In the genomic region with DNA sequence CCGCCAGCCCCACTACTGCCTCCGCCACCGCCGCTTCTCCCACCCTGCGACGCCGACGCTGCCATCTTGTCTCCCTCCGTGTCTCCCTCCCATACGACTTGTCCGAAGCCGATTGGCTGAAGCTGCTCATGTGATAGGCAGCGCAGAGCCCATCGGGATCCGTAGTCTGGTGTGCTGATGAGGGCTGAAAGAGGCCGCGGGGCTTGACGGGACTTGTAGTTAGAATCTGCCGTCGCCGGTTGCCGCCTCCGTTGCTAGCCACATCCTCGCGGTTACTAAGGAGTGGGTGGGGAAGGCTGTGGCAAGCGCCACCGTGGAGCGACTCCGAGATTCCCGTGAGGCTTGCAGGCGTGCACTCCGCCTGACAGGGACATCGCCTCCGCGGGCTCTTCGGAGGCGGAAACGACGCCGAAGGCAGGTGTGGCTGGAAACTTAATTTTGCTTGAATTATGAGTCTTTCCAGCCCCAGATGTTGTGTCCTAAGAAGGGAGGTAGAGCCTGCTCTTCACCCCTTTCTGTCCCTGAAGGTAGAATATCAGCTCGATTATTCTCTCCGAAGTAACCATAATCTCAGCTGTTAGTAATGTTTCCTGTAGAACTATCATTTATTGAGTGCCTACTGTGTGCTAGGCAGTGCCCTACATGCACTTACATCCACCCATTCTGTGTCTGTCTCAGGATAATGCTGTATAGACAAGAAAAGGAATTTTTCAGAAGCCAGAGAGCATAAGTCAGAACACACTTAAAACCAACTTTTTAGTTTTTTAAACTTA, we compare ENCODE assay signal across 8 mouse cellular contexts. TPM values are rescaled to one million over a fixed set of nuclear protein-coding genes. Genes with fewer than 3 reads are reported as not detected.
DNase-seq lines count a peak whose midpoint lies in the region; ATAC-seq and TF ChIP-seq lines count a peak whose summit lies in the region.

Gene Xrra1 (plus strand): TSS at position 304 of the 773 bp plus-strand sequence.

- peak within 1 kb of the TSS; percentile 54 for H3K4me2 ChIP-seq in embryonic facial prominence, embryonic 15.5 days (replicated peaks)
- peak within 1 kb of the TSS; percentile 90 for H3K4me2 ChIP-seq in limb, embryonic 14.5 days (replicated peaks; ENCODE audit: low read depth, low read length, severe bottlenecking)
- H3K4me2 ChIP-seq in midbrain, postnatal 0 days (ENCODE audit: low read depth, low read length, poor library complexity, severe bottlenecking) = peak within 1 kb of the TSS; percentile 76

- ATAC-seq in embryonic facial prominence, embryonic 15.5 days (ENCODE audit: insufficient number of reproducible peaks, low FRiP score, low TSS enrichment, low read depth) = peak; percentile 98
- ATAC-seq in limb, embryonic 14.5 days (ENCODE audit: low FRiP score, low read depth) = peak; percentile 99
- peak; percentile 98 for ATAC-seq in midbrain, postnatal 0 days (ENCODE audit: low FRiP score)

- H3K4me1 ChIP-seq in bone marrow, adult 2 months (ENCODE audit: control insufficient read depth, insufficient read depth, low read length) = peaks cover 6% of the 10 kb centered on the region
- peaks cover 14% of the 10 kb centered on the region for H3K4me1 ChIP-seq in embryonic facial prominence, embryonic 15.5 days
- peaks cover 13% of the 10 kb centered on the region for H3K4me1 ChIP-seq in limb, embryonic 14.5 days (ENCODE audit: control insufficient read depth, insufficient read depth, low read length)
- H3K4me1 ChIP-seq in midbrain, postnatal 0 days (ENCODE audit: insufficient read depth, low read length) = peaks cover 8% of the 10 kb centered on the region; the same call in 1 of the 2 replicates

- H3K27ac ChIP-seq in bone marrow, adult 2 months (ENCODE audit: control insufficient read depth, insufficient read depth, low read depth, low read length, poor library complexity) = peak within 1 kb of the TSS; percentile 35; the same call in 1 of the 2 replicates
- peak within 1 kb of the TSS; percentile 83 for H3K27ac ChIP-seq in embryonic facial prominence, embryonic 15.5 days (replicated peaks)
- peak within 1 kb of the TSS; percentile 59 for H3K27ac ChIP-seq in limb, embryonic 14.5 days (replicated peaks; ENCODE audit: low read depth, low read length)
- peak within 1 kb of the TSS; percentile 70 for H3K27ac ChIP-seq in midbrain, postnatal 0 days (ENCODE audit: low read depth, low read length)

- no peaks in the 10 kb centered on the region for H3K9me3 ChIP-seq in embryonic facial prominence, embryonic 15.5 days (replicated peaks)
- H3K9me3 ChIP-seq in limb, embryonic 14.5 days (ENCODE audit: control insufficient read depth, low read length) = no peaks in the 10 kb centered on the region
- no peaks in the 10 kb centered on the region for H3K9me3 ChIP-seq in midbrain, postnatal 0 days (ENCODE audit: low read length)

- DNase-seq in 416B (ENCODE audit: low read depth) = peak; percentile 99
- DNase-seq in heart, adult 8-10 months (ENCODE audit: low spot score) = peak; percentile 97
- DNase-seq in kidney, adult 9 months = peak; percentile 98
- peak; percentile 99 for DNase-seq in limb, embryonic 14.5 days (ENCODE audit: low spot score)
- peak; percentile 100 for DNase-seq in midbrain, postnatal 0 days (ENCODE audit: low spot score)
- peak; percentile 87 to 91 for DNase-seq in spleen, postnatal 14 days (ENCODE audit: low spot score in 2 of 2)

- H3K4me3 ChIP-seq in bone marrow, adult 2 months (replicated peaks; ENCODE audit: control insufficient read depth, low read depth, low read length) = peak within 1 kb of the TSS; percentile 93
- peak within 1 kb of the TSS; percentile 93 for H3K4me3 ChIP-seq in embryonic facial prominence, embryonic 15.5 days (replicated peaks)
- H3K4me3 ChIP-seq in limb, embryonic 14.5 days (replicated peaks; ENCODE audit: low read length) = peak within 1 kb of the TSS; percentile 61
- peak within 1 kb of the TSS; percentile 51 for H3K4me3 ChIP-seq in midbrain, postnatal 0 days (ENCODE audit: low read depth, low read length)

- H3K9ac ChIP-seq in embryonic facial prominence, embryonic 15.5 days = peak within 1 kb of the TSS; percentile 85
- peak within 1 kb of the TSS; percentile 70 for H3K9ac ChIP-seq in limb, embryonic 14.5 days (ENCODE audit: low read depth, low read length, severe bottlenecking)
- H3K9ac ChIP-seq in midbrain, postnatal 0 days (replicated peaks; ENCODE audit: low read length, poor library complexity, severe bottlenecking) = peak within 1 kb of the TSS; percentile 64

- no peak for TF ChIP-seq CTCF in bone marrow, adult 2 months (IDR thresholded peaks at IDR 0.05; ENCODE audit: control insufficient read depth, insufficient read depth, low read length)
- TF ChIP-seq CTCF in midbrain, postnatal 0 days (IDR thresholded peaks at IDR 0.05) = 0 out of 2 replicates have a peak, but pooled peaks have one; percentile 18

- peak; percentile 94 for TF ChIP-seq POLR2A in bone marrow, adult 2 months (IDR thresholded peaks at IDR 0.05; ENCODE audit: borderline replicate concordance, control insufficient read depth, low read depth, low read length)
- TF ChIP-seq POLR2A in limb, embryonic 14.5 days (IDR thresholded peaks at IDR 0.05; ENCODE audit: borderline replicate concordance, extremely low read depth, insufficient read depth, insufficient read length) = peak; percentile 87; the same call in 1 of the 2 replicates

- no peaks in the 10 kb centered on the region for H3K27me3 ChIP-seq in embryonic facial prominence, embryonic 15.5 days
- H3K27me3 ChIP-seq in limb, embryonic 14.5 days (ENCODE audit: control insufficient read depth, insufficient read depth, low read length) = no peaks in the 10 kb centered on the region
- no peaks in the 10 kb centered on the region for H3K27me3 ChIP-seq in midbrain, postnatal 0 days (ENCODE audit: insufficient read depth, low read length)

- under 1% methylated on average over 42 of the region's 42 CpGs for WGBS in bone marrow, adult 2 months
- WGBS in embryonic facial prominence, embryonic 15.5 days = under 1% methylated on average over 42 of the region's 42 CpGs
- WGBS in limb, embryonic 14.5 days = under 1% methylated on average over 42 of the region's 42 CpGs
- under 1% methylated on average over 42 of the region's 42 CpGs for WGBS in midbrain, postnatal 0 days

- peaks cover 7% of the 10 kb centered on the region; the same call in 1 of the 2 replicates for H3K36me3 ChIP-seq in embryonic facial prominence, embryonic 15.5 days
- H3K36me3 ChIP-seq in limb, embryonic 14.5 days (ENCODE audit: control insufficient read depth, insufficient read depth, low read length) = peaks cover 18% of the 10 kb centered on the region
- H3K36me3 ChIP-seq in midbrain, postnatal 0 days (ENCODE audit: insufficient read depth, low read length) = no peaks in the 10 kb centered on the region

RNA-seq across cellular contexts. Expression of gene Xrra1, which starts in this region (rescaled TPM):
- not detected in 2 replicates for polyA plus RNA-seq in bone marrow, adult 2 months (2011; ENCODE audit: insufficient read depth, insufficient read length, low replicate concordance, missing spikeins)
- polyA plus RNA-seq in embryonic facial prominence, embryonic 15.5 days (2015; fragmentation: Nextera tagmentation; extraction: Ambion mirVana) = 0.43 and 0.65 TPM in 2 replicates
- total RNA-seq in heart, adult 8-10 months (2022) = not detected
- polyA plus RNA-seq in limb, embryonic 14.5 days (2012; rRNA removed) = 0.20 and 0.28 TPM in 2 replicates
- polyA plus RNA-seq in limb, embryonic 14.5 days (2014; fragmentation: Nextera tagmentation; extraction: Ambion mirVana) = 0.23 and 0.25 TPM in 2 replicates
- 1.6 and 2.4 TPM in 2 replicates for total RNA-seq in midbrain, postnatal 0 days (2014; rRNA removed)
- polyA plus RNA-seq in midbrain, postnatal 0 days (2015; fragmentation: Nextera tagmentation; extraction: Ambion mirVana) = 1.9 and 2.1 TPM in 2 replicates

Comparison
In these comparisons a context has a peak if more than half of its experiments do, and no peak if none do; other contexts are left out.
1. Peak in every context shown above with its lines: DNase-seq, ATAC-seq, H3K4me3 ChIP-seq and H3K27ac ChIP-seq.
2. Peak in ATAC-seq, H3K4me3 ChIP-seq, H3K27ac ChIP-seq, H3K9ac ChIP-seq and H3K4me2 ChIP-seq in embryonic facial prominence, embryonic 15.5 days; RNA of the gene not detected or under 1 TPM.
3. Peak in DNase-seq in heart, adult 8-10 months; RNA of the gene not detected or under 1 TPM.
4. Peak in DNase-seq, ATAC-seq, H3K4me3 ChIP-seq, H3K27ac ChIP-seq, H3K9ac ChIP-seq and H3K4me2 ChIP-seq in limb, embryonic 14.5 days; RNA of the gene not detected or under 1 TPM.